Mouse (Mus musculus): Measurements from ENCODE around the gene Gm8126. TPM values are rescaled to one million over a fixed set of nuclear protein-coding genes. Genes with fewer than 3 reads are reported as not detected.
"Not testable (repeated sequence)": the region's sequence is repeated elsewhere in the genome, so short reads cannot be mapped to it uniquely, and the experiment has no call there.

Gene Gm8126
- total RNA-seq (2021), result under 1 TPM; 0.29 to 0.34 TPM
- long read RNA-seq, experiment 1, result 0 reads
- long read RNA-seq, experiment 2, result 0 reads

DNA sequence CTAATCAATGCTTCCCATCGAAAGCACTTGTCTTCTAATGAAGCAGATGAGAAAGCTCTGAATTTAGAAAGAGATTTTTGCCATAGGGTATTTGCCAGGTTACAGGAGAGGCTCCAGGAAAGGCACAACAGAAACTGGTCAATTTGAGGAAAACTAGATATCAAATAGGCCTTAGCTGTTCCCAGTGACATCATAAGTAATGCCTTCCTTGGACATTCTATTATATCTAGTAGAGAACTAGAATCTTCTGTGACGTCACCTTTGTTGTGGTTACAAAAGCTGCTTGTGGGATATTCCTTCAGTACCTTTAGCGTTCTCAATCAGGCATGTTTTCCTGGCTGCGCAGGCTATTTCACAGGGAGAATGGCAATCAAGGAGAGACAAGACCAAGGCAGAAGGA is at the start of gene Gm8126:
Gene Gm8126 (plus strand): TSS at position 301 of the 400 bp plus-strand sequence.
- DNase-seq (ENCODE audit: low spot score in 2 of 2); intact Hi-C loops (cut with DNase I): not testable (repeated sequence)

DNA sequence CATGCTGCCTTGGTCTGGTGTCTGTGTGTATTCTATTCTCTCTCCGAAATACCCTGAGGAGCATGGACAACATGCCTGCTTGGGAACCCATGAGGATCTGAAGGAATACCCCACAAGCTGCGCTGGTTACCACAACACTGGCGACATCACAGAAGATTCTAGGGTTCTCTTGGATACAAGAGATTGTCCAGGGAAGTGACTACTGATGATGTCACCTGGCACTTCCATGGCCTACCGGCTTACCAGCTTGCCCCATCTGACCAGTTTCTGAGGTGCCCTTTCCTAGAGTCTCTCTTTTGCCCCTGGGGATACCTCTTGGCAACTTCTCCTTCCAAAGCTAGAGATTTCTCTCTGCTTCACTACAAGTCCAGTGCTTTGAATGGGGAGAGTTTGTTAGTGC is 23.2 kb upstream of the Gm8126 start, which contains the start of gene Gm8122:
Gene Gm8122 (minus strand): TSS at position 101 of the 400 bp plus-strand sequence.
- intact Hi-C loops (cut with DNase I), result not testable (repeated sequence)

DNA sequence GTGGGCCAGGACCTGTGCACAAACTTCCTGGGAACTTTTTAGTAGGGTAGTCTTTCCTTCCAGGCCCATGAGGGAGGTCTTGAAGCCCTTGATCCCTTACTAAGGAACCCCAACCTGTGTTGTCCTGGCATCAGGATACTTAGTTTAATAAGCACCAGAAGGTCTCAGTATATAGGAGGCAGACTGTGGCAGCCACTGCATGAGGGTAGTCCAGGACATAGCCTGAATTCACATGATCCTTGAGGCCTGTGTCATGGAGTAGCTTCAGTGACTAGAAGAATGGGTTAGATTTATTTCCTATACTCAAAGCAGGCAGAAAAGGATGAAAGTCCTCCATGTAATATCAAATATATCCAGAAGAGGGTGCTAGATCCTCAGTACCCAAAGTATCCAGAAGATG is 20.7 kb upstream of the Gm8126 start:
- DNase-seq (ENCODE audit: low spot score in 2 of 2); intact Hi-C loops (cut with DNase I): not testable (repeated sequence)

More for the DNA sequence above, 23.2 kb upstream of the Gm8126 start, which contains the start of gene Gm8122:
- DNase-seq (ENCODE audit: low spot score in 2 of 2), result not testable (repeated sequence)

DNA sequence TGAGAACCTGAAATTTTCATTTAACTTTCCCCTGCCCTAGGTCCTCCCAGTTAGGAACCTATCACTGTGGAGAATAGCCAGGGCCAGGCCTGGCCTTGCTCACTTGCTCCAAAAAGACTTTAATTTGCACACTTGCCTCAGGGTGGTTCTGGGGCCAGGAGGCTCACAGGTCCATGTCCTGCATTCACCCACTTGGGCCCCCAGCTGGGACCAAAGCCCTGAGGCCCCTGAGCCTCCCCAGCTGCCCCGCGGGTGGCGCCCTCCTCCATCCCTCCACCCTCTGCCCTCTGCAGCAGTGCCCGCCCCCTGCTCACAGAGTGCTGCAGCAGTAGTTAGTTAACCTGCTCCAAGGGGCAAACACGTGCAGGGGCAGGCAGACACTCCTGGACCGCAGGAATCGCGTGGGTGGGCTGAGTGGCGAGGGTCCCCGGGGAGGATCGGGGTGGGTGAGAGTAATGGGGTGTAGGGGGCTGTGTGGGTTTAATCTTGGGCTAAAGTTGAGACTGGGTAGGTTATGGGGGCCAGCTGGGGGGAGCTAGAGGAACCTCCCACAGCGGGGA is 8.8 kb upstream of the Gm8126 start:
- DNase-seq (ENCODE audit: low spot score in 2 of 2); intact Hi-C loops (cut with DNase I): not testable (repeated sequence)

DNA sequence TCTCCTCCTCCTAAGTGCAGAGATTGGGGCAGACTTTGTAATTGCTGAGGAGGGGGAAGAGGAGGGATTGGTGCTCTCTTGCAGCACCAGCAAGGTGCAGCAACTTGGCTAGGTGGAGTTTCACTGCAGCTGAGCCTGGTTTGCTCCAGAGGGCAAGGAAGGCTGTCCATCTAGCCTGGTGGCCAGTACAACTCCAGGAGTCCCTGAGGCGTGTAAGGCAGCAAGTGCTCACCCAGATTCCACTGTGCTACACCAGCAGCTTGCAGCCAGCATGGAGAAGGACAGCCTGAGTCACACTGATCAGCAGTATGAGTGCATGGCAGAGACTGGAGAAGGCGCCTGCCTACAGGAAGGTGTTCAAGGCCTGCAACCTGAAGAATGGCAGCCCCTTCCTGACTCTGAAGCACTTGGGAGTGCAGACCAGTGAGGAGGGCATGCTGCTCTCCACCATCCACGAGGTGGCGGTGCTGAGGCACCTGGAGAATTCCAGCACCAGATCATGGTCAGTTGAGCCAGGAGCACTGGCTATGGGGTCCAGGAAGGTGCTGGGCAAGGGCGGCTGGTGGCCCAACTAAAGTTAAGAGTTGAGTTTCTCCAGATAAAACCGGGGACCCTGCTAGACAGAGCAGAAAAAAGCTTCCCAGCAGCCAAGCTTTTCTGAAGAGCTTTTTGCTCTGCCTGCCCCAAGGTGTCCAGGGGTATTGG is 7.7 kb upstream of the Gm8126 start:
- intact Hi-C loops (cut with DNase I), result not testable (repeated sequence)

DNA sequence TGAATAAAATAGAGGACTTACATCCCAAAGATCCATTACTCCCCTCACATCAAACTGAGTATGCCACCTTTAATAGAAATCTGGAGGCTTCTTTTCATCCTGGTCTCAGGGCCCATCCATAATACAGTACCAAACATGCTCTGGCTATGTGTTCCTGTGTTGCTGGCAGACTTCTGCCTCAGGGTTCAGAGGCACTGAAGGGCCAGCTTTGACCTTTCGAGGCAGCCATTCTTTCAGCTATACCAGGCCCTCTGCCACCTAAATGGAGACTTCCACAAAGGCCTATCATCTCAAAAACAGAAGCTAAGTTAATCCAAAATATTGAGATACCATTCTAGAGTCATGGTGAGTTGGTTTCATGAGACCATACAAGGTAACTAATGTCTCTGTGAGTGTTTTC is 1.9 kb upstream of the Gm8126 start:
- DNase-seq (ENCODE audit: low spot score in 2 of 2); intact Hi-C loops (cut with DNase I): not testable (repeated sequence)

More for the DNA sequence above, 7.7 kb upstream of the Gm8126 start:
- DNase-seq (ENCODE audit: low spot score in 2 of 2), result not testable (repeated sequence)

DNA sequence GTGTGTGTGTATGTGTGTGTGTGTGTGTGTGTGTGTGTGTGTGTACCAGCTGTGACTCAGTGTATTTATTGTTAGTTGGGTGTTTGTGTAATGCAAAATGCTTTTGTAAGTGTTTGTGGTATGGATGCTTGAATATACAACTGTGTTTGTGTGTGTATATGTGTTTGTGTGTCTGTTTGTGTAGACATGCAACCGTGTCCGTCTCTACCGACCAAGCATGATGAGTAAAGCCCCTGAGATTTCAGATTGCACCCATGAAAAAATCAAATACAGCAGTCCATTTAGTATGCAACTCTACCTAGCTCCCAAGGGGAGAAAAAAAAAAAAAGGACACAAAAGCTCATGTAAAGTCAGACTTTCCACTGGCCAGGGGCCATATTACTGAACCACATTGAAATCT is 5.0 kb downstream of the Gm8126 start:
- intact Hi-C loops (cut with DNase I); DNase-seq (ENCODE audit: low spot score in 2 of 2): not testable (repeated sequence)

DNA sequence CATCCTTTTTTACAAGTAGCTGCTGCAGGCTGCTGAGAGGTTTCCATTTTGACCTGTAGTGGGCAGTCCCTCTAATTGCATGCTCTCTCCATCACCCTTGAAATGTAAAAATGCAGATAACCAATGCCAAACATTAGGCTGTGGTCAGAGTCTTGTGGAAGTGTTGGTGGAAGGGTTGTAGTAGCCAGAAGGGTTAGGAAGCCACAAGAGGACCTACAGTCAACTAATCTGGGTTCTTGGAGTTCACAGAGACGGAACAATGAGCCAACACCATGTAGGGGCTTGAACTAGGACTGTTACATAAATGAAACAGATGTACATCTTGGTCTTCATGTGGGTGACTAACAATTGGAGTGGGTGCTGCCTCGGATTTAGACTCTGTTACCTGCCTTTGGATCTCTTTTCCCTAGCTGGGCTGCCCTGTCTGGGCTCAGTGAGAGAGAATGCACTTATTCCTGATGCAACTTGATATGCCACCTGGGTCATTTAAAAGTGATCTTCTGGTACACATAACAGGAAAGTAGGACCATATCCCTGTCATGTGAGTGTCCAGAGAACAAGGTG is 10.2 kb downstream of the Gm8126 start:
- DNase-seq (ENCODE audit: low spot score in 2 of 2), result not testable (repeated sequence)

DNA sequence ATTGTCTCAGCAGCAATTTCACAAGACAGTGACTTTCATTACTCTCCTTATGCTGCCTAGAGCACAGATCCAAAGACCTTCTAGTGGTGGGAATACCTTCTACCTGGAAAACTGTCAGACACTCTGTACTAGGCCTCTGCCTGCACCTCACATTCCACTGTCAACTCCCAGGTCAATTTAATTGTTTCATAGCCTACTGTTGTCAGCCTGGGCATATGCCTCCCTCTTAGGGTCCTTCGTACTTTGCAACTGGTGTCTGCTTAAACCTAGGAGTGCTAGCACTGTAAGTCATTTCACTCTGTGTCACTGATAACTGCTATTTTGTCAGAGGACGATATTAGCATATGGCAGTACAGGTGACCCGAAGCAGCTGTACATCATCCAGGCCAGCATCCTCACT is 10.8 kb downstream of the Gm8126 start:
- DNase-seq (ENCODE audit: low spot score in 2 of 2); intact Hi-C loops (cut with DNase I): not testable (repeated sequence)

More for the DNA sequence above, 10.2 kb downstream of the Gm8126 start:
- intact Hi-C loops (cut with DNase I), result not testable (repeated sequence)

DNA sequence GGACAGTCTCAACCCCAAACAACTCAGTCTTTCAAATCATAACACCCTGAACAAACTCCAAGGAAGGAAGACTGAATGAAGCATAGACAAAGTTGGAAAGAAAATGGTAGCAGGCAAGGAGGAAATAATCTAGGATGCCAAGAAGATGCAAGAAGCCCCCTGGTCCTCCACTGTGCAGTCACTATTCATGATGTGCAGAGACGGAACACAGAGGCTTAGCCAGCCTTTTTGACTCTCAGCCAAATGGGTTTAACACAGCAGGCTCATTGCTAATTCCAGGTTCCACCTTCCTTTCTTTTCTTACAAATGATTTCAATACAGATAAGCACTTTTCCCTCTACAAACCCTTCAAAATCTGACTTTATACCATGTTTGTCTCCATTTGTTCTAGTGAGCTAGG is 14.7 kb downstream of the Gm8126 start:
- DNase-seq (ENCODE audit: low spot score in 2 of 2); intact Hi-C loops (cut with DNase I): not testable (repeated sequence)

DNA sequence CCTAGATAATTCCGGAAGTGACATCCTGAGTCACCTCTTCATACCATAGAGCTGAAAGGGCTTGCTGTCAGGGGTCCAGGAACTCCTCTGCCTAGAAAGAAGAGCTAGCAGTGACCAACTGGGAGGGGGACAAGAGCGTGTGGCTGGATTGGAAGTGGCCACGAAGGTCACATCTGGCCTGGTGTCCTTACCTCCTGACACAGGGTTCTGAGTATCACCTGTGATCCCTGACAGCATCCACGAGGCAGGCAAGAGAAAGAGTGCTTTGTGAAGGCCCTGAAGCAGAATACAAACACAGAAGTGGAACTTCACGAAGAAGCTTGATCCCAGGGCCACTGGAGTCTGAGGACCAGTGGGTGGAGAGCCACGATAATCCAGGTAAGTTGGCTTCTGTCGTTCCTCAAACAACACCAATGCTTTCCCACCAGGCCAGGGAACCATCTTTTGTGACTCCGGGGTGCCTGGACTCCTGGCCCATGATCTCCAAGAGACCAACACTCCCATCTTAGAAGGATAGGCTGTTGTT is 16.6 kb downstream of the Gm8126 start, which contains the start of gene Gm9732:
Gene Gm9732 (plus strand): TSS at position 51 of the 526 bp plus-strand sequence.
- intact Hi-C loops (cut with DNase I); DNase-seq (ENCODE audit: low spot score in 2 of 2): not testable (repeated sequence)

DNA sequence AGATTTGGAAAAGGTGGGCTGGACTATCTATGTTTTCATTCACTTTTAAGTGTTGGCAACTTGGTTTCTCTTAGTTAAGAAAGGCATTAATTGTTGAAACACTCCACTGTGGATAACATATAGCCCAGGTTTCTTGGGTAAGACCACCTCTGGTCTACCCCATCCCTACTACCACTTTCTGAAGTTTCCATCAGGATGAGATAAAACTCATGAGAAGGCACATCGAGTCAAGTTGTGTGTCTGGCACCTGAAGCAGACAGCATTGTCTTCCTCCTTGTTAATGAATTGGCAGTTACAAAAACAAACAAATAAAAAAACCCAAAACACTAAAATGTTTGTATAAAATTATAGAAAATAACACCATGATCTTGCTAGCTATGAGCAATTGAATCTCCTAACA is 17.3 kb downstream of the Gm8126 start:
- DNase-seq (ENCODE audit: low spot score in 2 of 2); intact Hi-C loops (cut with DNase I): not testable (repeated sequence)

DNA sequence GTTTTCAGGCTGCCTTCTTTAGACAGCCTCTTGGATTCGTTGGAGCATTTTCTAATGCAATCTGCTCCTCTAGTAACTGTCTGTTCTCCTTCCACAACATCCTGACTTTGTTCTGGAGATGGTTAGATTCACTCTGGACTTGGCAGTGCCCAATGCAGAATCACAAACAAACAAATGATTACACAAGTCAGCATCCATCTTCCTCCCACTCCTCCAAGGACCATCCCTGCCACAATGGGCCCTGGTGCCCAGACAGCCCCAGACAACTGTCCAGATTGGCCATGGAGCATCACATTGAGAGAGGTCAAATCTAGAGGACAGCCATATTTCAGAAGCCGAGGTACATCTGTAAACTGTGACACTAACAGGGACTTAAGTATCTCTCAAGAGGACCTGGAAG is 19.0 kb downstream of the Gm8126 start:
- intact Hi-C loops (cut with DNase I), result not testable (repeated sequence)

DNA sequence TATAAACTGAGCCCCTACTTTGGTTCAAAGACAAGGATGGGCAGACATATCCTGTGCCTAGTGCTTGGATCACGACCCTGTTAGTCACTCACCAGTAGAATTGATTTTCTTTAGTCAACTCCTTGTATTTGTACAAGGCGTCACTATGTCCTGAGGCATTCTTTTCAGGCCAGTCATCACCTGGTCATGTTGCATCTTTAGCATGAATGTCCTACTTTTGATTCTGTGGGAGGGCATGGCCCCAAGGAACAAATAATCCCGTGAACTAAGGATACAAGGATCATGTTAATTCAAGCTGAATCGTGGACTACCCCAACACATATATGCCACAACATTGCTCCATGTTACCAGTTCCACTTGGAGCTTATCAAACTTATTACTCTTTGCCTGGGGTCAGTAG is 19.7 kb downstream of the Gm8126 start:
- DNase-seq (ENCODE audit: low spot score in 2 of 2); intact Hi-C loops (cut with DNase I): not testable (repeated sequence)

More for the DNA sequence above, 19.0 kb downstream of the Gm8126 start:
- not testable (repeated sequence) for DNase-seq (ENCODE audit: low spot score in 2 of 2)

DNA sequence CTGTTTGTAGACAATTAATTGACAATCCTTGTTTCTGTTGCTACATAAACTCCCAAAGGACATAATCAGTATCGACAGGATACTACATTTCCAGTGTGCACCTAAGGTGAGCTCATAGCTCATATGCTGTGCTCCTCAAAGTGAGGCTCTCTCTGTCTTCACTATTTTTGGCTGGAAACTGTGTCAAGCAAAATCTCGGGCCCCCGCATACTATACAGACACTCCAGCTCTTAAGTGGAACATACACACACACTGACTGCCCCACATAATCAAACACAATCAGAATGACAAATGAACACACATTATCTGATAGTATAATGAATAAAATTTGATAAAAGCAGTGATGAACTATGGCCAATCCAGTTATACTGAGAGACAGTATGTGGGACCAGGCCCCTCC is 20.2 kb downstream of the Gm8126 start:
- intact Hi-C loops (cut with DNase I), result not testable (repeated sequence)
- DNase-seq (ENCODE audit: low spot score in 2 of 2), result peak; percentile 75 to 84

DNA sequence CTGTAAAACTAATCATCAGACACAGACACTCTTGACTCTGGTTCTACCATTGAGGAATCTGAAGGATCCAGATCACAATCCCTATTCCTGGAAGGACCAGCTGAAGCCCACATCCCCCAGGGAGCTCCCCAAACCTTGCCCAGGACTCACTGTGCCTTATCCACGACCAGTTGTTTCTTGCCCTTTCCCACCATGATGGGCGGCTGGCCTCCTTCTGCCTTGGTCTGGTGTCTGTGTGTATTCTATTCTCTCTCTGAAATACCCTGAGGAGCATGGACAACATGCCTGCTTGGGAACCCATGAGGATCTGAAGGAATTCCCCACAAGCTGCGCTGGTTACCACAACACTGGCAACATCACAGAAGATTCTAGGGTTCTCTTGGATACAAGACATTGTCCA is 35.1 kb downstream of the Gm8126 start, which contains the start of gene Gm8127:
Gene Gm8127 (minus strand): TSS at position 330 of the 400 bp plus-strand sequence.
- intact Hi-C loops (cut with DNase I); DNase-seq (ENCODE audit: low spot score in 2 of 2): not testable (repeated sequence)

Data from left cerebral cortex, postnatal 14 days (tissue).